Mouse (Mus musculus) limb, embryonic 11.5 days (tissue): ENCODE results near the gene Lrrc57. TPM values are rescaled to one million over a fixed set of nuclear protein-coding genes. Genes with fewer than 3 reads are reported as not detected.
A peak's percentile ranks its signal among the peaks of the same experiment; 100 is the strongest.
"Not testable (repeated sequence)": the region's sequence is repeated elsewhere in the genome, so short reads cannot be mapped to it uniquely, and the experiment has no call there.

Experiments used
- ATAC-seq: fragments of 200-750 bp; cut with Nextera tagmentation; 2 replicates; pipeline ENCODE4 v1.8.0; 2017; ENCODE audit warnings: low read depth; ENCODE audit not compliant: insufficient number of reproducible peaks, low FRiP score, low TSS enrichment
- DNase-seq: peaks from one replicate; pipeline ENCODE4 v3.0.0-alpha.2; 2015; ENCODE audit warnings: low spot score
- H3K27ac ChIP-seq: fragments of 300-500 bp; sonication (generic); replicated peaks from 2 replicates; pipeline ENCODE4 v1.5.1; 2014; ENCODE audit warnings: low read depth, mild to moderate bottlenecking, low read length
- H3K27me3 ChIP-seq: fragments of 300-500 bp; sonication (generic); 2 replicates; pipeline ENCODE4 v1.6.1; 2014; ENCODE audit warnings: mild to moderate bottlenecking, low read length, mixed read lengths; ENCODE audit not compliant: control insufficient read depth, insufficient read depth
- H3K36me3 ChIP-seq: fragments of 300-500 bp; sonication (generic); 2 replicates; pipeline ENCODE4 v1.6.1; 2014; ENCODE audit warnings: mild to moderate bottlenecking, low read length, moderate library complexity, mixed read lengths; ENCODE audit not compliant: control insufficient read depth, insufficient read depth
- H3K4me1 ChIP-seq: fragments of 300-500 bp; sonication (generic); 2 replicates; pipeline ENCODE4 v1.6.1; 2014; ENCODE audit warnings: low read length, mixed read lengths; ENCODE audit not compliant: control insufficient read depth, insufficient read depth
- H3K4me2 ChIP-seq: fragments of 300-500 bp; sonication (generic); 2 replicates; pipeline ENCODE4 v1.6.1; 2014; ENCODE audit warnings: low read depth, mild to moderate bottlenecking, moderate library complexity; ENCODE audit not compliant: severe bottlenecking
- H3K4me3 ChIP-seq: fragments of 300-500 bp; sonication (generic); 2 replicates; pipeline ENCODE4 v1.5.1; 2014; ENCODE audit warnings: low read depth, low read length
- H3K9ac ChIP-seq: fragments of 300-500 bp; sonication (generic); 2 replicates; pipeline ENCODE4 v1.6.1; 2014; ENCODE audit warnings: mild to moderate bottlenecking, low read length
- H3K9me3 ChIP-seq: fragments of 300-500 bp; sonication (generic); 2 replicates; pipeline ENCODE4 v1.6.1; 2016; ENCODE audit warnings: low read length; ENCODE audit not compliant: control insufficient read depth
- WGBS: fragments of 180-500 bp; shearing (Covaris S2); extraction: QIAGEN DNeasy Blood & Tissue Kit; methylation state at CpG from one replicate; pipeline ENCODE4 v1.1.7; 2014; 5-methylcytosine and 5-hydroxymethylcytosine counted together
- polyA plus RNA-seq: library from polyadenylated mRNA; unstranded; fragments of >200 nt; fragmentation: Nextera tagmentation; extraction: Ambion mirVana; gene quantifications from 2 replicates; pipeline ENCODE4 v1.2.1, GENCODE M21; 2014

Gene Lrrc57
- polyA plus RNA-seq, 1 experiment from 2014 or later, result 31.9 TPM

DNA sequence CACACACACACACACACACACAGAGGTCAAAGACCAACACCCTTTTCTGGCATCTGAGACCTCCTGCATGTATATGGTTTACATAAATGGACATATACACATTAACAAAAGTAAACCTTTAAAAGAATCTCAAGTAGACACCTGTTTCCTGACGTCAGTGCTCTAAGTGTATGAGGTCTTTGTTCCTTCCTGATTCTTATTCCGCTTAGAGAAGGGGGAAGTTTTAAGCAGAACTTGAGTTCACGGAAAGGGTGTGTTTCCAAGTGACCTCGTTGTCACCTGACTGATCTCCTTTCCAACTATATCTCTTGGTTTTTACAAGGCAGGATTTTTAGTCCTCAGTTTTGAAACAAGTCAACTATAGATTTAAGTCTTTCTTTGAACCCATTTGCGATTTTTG lies 31.0 kb downstream of the Lrrc57 start:
- no peaks in the 10 kb centered on the region for H3K27me3 ChIP-seq
- DNase-seq (no peak), ATAC-seq (no peak)
- H3K4me3 ChIP-seq, result no peak overlapping the region
- H3K27ac ChIP-seq, result no peak overlapping the region
- H3K9ac ChIP-seq, result no peak overlapping the region
- H3K36me3 ChIP-seq, result no peaks in the 10 kb centered on the region
- WGBS, result 85% methylated on average over 5 of the region's 5 CpGs
- H3K4me2 ChIP-seq, result no peak overlapping the region
- no peaks in the 10 kb centered on the region for H3K9me3 ChIP-seq
- peaks cover 7% of the 10 kb centered on the region; the same call in 1 of the 2 replicates for H3K4me1 ChIP-seq

DNA sequence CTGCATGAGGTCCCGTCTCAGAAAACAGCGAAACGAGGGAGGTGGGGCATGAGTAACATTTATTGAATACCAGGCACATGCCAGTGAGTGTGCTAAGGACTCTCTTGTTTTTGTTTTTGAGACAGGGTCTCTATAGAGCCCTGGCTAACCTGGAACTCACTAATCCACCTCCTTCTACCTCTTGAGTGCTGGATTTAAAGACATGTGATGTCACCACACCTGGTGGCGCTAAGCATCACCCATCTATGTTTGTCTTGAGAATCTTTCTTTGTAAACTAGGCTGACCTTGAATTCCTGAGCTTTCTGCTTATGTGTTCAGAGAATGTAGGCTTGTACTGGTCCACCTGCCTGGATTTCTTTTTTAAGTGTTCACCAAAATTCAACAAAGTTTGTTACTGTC lies 31.5 kb downstream of the Lrrc57 start:
- ATAC-seq, result no peak
- Histone ChIP-seq H3K4me3 (no peak overlapping the region), H3K4me2 (no peak overlapping the region), H3K4me1 (peaks cover 7% of the 10 kb centered on the region; the same call in 1 of the 2 replicates), H3K9ac (no peak overlapping the region), H3K27me3 (no peaks in the 10 kb centered on the region), H3K9me3 (no peaks in the 10 kb centered on the region), H3K36me3 (no peaks in the 10 kb centered on the region), H3K27ac (no peak overlapping the region)
- DNase-seq, result no peak
- 77% methylated on average over 4 of the region's 4 CpGs for WGBS

DNA sequence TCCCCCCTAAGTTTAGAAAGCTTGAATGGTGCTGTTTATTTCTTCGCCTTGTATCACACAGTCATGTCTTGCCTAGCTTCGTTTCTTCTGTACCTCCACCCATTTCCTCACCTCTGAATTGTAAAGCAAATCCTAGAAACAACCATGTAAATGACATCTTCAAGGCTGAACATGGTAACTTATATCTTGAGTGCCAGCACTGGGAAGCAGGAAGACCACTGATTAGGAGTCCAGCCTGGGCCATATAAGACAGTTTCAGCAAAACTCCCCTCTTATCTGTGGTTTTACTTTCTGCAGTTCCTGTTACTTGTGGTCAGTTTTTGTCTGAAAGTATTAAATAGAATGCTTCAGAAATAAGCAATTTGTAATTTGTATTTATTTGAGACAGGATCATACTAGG lies 33.3 kb downstream of the Lrrc57 start:
- Histone ChIP-seq H3K4me2 (no peak overlapping the region), H3K4me1 (peaks cover 7% of the 10 kb centered on the region; the same call in 1 of the 2 replicates), H3K36me3 (no peaks in the 10 kb centered on the region), H3K27me3 (no peaks in the 10 kb centered on the region), H3K4me3 (no peak overlapping the region), H3K27ac (no peak overlapping the region), H3K9ac (no peak overlapping the region), H3K9me3 (no peaks in the 10 kb centered on the region)
- ATAC-seq (no peak), DNase-seq (no peak)
- 91% methylated on average over 2 of the region's 2 CpGs for WGBS

DNA sequence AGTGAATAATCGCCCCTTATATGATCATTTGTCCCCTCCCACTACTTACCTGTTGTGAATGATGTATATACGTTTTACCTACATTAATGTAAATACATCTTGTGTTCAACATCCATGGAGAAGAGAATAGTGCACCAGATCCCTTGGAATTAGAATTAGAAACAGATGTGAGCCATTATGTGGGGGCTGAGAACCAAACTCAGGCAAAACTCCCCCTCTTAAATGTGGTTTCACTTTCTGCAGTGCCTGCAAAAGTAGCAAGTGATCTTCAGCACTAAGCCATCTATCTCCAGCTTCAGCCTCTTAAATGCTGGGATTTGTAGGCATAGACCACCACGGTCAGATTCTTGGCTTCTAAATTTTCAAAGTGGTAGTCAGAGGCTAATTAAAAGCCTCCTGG lies 34.2 kb downstream of the Lrrc57 start:
- Histone ChIP-seq H3K4me2 (no peak overlapping the region), H3K36me3 (no peaks in the 10 kb centered on the region), H3K9ac (no peak overlapping the region), H3K4me1 (peaks cover 7% of the 10 kb centered on the region; the same call in 1 of the 2 replicates), H3K27me3 (no peaks in the 10 kb centered on the region), H3K4me3 (no peak overlapping the region), H3K9me3 (no peaks in the 10 kb centered on the region), H3K27ac (no peak overlapping the region)
- ATAC-seq (no peak), DNase-seq (peak; percentile 22)
- WGBS, result 46% methylated on average over 3 of the region's 3 CpGs

DNA sequence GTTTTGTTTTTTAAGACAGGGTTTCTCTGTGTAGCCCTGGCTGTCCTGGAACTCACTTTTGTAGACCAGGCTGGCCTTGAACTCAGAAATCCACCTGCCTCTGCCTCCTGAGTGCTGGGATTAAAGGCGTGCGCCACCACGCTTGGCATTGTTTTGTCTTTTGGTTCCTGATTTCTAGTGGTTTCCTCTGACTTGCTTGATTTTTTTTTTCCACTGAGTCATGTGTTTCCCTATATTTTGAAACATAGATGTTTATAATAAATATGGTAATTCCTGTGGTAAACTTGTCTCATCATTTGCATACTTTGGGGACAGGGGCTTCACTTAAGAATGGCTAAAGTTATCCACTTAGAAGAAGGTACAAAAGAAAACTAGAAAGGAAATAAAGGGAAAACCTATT lies 37.2 kb downstream of the Lrrc57 start:
- 99% methylated on average over 3 of the region's 3 CpGs for WGBS
- H3K9me3 ChIP-seq, ATAC-seq, DNase-seq, H3K27ac ChIP-seq, H3K36me3 ChIP-seq, H3K4me3 ChIP-seq, H3K9ac ChIP-seq, H3K4me1 ChIP-seq, H3K4me2 ChIP-seq, H3K27me3 ChIP-seq: not testable (repeated sequence)

DNA sequence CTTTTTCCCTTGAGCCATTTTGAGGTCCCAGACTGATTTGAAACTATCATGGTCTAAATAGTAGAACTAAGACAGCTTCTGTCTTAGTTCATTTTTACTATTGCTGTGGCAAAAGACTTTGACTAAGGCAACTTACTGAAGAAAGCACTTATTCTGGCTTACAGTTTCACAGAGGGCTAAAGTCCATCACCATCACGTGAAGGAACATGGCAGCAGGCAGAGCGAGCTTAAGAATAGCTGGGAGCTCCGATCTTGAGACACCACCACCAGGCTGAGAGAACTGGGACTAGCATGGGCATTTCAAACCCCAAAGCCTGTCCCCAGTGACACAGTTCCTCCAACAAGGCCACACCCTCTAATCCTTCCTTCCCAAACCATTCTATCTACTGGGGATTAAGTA lies 38.2 kb downstream of the Lrrc57 start:
- no peaks in the 10 kb centered on the region for H3K9me3 ChIP-seq
- H3K4me3 ChIP-seq, result no peak overlapping the region
- DNase-seq (no peak), ATAC-seq (no peak)
- no peaks in the 10 kb centered on the region for H3K27me3 ChIP-seq
- no peaks in the 10 kb centered on the region for H3K36me3 ChIP-seq
- no peak overlapping the region for H3K4me2 ChIP-seq
- H3K27ac ChIP-seq, result no peak overlapping the region
- no peak overlapping the region for H3K9ac ChIP-seq
- WGBS, result 96% methylated on average over 3 of the region's 3 CpGs
- H3K4me1 ChIP-seq, result peaks cover 4% of the 10 kb centered on the region; the same call in 1 of the 2 replicates

DNA sequence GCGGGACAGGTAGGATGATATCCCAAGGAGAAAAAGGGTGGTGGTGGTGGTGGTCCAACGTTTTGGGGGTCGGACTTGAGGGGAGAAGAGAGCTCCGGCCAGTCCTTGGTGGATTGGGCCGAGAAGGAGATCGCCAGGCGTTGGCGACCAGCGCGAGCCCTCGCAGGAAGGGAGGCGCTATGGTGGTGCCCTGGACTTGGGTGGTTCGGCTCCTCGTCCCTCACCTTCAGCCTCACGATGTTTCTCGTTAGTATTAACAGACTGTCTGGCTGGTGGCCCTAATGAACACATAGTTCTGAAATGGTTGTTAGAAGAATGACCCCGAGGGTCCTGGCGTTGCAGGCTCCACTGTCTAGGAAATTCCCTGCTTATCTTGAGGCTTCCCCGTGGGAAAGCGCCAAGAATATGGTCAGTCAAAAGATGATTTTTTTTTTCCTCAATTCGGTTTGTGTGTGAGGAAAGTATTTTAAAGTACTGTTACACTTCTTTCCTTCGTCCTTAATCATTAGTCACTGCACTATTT lies 41.5 kb downstream of the Lrrc57 start:
- no peaks in the 10 kb centered on the region for H3K4me1 ChIP-seq
- DNase-seq, result no peak
- H3K9ac ChIP-seq, result peak overlapping the region; percentile 74
- no peaks in the 10 kb centered on the region for H3K27me3 ChIP-seq
- H3K9me3 ChIP-seq, result no peaks in the 10 kb centered on the region
- H3K27ac ChIP-seq, result peak overlapping the region; percentile 31; the same call in 1 of the 2 replicates
- WGBS, result under 1% methylated on average over 22 of the region's 22 CpGs
- H3K36me3 ChIP-seq, result no peaks in the 10 kb centered on the region
- H3K4me3 ChIP-seq, result peak overlapping the region; percentile 71
- peak overlapping the region; percentile 68 for H3K4me2 ChIP-seq
- peak; percentile 77; the same call in 1 of the 2 replicates for ATAC-seq

DNA sequence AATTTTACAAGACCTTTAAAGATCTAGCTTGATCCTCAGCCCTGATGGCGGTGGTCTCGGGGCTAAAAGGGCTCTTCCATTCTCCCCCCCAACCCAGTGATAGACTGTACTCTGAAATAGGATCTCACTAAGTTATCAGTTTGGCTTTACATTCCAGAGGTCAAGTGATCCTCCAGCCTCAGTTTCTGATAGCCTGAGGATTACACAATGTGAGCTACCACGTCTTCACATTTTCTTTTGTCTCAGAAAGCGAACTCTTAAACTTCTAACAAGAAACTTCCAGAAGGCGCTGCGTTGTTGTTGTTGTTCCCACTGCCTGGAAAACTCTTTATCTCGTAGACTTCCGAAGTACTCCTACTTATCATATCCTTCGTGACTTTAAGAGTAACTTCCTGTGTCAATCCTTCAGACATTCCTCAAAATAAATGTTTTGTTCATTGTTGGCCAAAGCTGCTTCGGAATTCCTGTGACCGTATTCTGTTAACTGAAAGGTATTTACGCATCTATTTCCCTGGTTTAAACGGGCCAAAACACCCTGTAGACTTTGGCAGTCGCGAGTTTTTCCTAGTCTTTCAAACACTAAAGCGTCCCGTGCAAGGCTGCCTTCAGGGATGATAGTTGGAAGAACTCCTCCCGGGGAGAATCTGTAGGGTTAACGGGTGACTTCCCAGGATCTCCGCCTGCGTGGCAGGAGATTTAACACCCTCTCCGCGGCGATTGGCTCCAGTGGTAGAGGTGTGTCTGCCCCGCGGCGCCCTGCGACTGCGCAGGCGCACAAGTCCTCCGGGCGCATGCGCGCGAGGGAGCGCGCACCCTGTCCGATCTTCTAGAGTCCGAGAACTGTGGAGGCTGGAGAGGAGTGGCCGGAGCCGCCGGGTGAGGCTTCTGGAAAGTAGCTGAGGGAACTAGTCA lies 42.2 kb downstream of the Lrrc57 start, which contains the start of gene Snap23:
TSS of gene Snap23 (plus strand) at position 786 of the 912 bp plus-strand sequence.
- peak within 1 kb of the TSS; percentile 38; the same call in 1 of the 2 replicates for H3K27ac ChIP-seq
- no peaks in the 10 kb centered on the region for H3K9me3 ChIP-seq
- H3K9ac ChIP-seq, result peak within 1 kb of the TSS; percentile 74
- 2% methylated on average over 42 of the region's 42 CpGs for WGBS
- no peaks in the 10 kb centered on the region for H3K27me3 ChIP-seq
- DNase-seq (peak; percentile 96), ATAC-seq (peak; percentile 90)
- no peaks in the 10 kb centered on the region for H3K4me1 ChIP-seq
- peak within 1 kb of the TSS; percentile 71 for H3K4me3 ChIP-seq
- H3K36me3 ChIP-seq, result no peaks in the 10 kb centered on the region
- peak within 1 kb of the TSS; percentile 68 for H3K4me2 ChIP-seq
